Mouse (Mus musculus): Measurements from ENCODE around the gene Spi1.

The Spi1 gene

DNA sequence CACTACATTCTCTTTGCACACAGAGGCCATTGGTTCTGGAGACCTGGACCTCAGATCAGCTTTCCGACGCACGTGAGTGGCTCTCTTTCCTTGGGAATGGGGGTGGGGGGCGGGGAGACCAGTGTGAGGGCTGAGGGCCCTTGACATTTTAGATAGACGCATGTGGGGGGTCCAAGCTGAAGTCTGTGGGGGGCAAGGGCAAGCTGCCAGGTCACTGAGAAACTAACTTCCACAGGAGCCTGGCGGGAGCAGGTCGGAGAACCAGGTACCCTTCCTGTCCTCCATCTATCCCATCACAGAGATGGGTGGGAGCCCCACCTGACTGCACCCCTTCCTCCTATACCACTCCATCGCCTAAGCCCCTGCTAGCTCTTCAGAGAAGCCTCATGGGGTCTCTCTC lies 39.3 kb downstream of the Spi1 start:
- no peak for DNase-seq (ENCODE audit: low read depth, low spot score)

DNA sequence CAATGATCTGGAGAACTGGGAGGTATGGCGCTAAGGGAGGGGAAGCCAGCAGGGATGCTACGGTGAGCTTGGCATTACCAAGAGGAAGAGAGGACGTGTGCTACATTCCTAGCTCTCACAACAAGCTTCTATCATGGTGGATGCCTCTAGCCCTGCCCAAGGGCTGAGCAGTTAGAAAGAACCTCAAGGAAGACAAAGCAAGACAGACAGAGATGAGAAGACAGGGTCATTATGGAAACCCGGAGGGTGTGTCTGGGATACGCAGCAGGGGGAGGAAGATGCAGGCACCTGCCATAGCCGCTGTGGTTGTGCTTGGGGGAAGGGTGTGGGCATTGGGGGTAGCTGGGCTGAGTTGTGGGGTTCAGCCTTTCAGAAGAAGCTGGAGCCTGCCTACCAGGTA lies 41.3 kb downstream of the Spi1 start:
- peak; percentile 60 for DNase-seq (ENCODE audit: low read depth, low spot score)

DNA sequence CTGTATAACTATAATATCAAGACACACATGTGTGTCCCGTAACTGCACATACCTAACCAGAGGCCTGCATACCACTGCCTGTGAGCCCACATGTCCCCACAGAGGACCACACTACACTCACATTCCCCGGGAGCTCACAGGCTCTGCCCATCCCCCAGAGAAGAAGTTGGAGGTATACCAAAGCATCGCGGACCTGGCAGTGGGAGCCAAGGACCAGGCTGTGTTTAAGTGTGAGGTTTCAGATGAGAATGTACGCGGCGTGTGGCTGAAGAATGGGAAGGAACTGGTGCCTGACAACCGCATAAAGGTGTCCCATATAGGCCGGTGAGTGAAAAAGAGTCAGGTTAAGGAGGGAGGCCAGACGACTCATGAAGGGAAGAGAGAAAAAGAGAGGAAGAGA lies 42.9 kb downstream of the Spi1 start:
- no peak for DNase-seq (ENCODE audit: low read depth, low spot score)

DNA sequence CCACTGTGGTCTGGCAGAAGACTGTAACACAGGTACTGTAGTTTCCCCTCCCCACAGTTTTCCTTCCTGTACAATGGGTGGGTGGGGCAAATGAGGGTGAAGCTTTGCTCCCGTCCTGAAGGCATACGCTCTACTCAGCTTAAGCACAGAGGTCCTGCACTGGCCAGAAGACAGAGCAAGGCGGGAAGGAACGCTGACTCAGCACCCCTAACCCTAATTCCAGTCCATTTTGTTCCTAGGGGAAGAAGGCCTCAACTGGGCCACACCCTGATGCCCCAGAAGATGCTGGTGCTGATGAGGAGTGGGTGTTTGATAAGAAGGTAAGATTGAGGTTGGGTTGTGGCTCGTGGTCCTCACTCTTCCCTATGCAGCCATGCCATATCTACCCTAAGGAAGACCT lies 46.6 kb downstream of the Spi1 start:
- no peak for DNase-seq (ENCODE audit: low read depth, low spot score)

DNA sequence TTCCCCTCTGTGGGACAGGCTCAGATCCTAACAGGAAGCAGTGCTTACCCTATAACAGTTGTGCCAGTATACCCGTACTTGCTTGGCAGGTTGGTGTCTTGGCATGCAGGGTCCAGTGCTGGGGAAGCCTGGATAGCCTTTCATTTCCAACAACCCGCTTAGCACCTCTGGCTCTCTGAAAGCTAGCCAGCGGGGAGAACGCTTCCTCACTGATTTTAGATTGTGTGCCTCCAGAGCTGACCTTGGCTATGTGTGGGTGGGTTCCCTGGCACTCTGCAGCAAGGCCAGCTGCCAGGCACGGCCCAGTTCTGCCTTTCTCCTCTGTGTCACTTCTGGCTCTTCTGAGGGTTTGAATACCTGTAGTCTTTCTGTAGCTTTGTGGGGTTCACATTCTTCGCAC lies 47.9 kb downstream of the Spi1 start:
- no peak for DNase-seq (ENCODE audit: low read depth, low spot score)

DNA sequence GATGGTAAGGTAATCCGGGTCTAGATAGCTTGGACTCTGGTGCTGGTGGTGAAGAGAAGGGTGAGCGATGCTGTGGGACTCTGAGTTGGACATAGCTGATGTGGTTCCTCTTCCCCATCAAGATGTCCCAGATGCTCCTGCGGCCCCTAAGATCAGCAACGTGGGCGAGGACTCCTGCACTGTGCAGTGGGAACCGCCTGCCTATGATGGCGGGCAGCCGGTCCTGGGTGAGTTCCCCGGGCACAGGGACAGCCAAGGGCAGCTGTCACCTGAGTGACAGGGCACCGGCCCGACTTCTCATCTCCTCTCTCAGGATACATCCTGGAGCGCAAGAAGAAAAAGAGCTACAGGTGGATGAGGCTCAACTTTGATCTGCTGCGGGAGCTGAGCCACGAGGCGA lies 49.1 kb downstream of the Spi1 start:
- no peak for DNase-seq (ENCODE audit: low read depth, low spot score)

DNA sequence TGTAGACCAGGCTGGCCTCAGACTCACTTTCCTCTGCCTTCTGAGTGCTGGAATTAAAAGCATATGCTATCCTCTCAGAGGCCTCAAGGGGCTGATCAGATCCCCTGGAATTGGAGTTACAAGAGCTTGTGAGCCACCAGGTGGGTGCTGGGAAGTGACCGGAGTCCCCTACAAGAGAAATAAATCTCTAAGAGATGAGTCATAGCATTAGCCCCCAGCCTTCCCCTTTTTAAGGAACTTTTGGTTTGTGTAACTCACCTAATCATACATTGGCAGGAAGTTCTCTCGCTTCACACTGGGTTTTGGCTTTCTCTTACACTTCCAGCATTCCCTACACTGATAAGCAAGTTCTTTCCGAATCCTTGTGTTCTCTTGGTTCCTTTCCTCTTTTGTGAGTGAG lies 49.8 kb downstream of the Spi1 start:
- peak; percentile 23 for DNase-seq (ENCODE audit: low read depth, low spot score)

DNA sequence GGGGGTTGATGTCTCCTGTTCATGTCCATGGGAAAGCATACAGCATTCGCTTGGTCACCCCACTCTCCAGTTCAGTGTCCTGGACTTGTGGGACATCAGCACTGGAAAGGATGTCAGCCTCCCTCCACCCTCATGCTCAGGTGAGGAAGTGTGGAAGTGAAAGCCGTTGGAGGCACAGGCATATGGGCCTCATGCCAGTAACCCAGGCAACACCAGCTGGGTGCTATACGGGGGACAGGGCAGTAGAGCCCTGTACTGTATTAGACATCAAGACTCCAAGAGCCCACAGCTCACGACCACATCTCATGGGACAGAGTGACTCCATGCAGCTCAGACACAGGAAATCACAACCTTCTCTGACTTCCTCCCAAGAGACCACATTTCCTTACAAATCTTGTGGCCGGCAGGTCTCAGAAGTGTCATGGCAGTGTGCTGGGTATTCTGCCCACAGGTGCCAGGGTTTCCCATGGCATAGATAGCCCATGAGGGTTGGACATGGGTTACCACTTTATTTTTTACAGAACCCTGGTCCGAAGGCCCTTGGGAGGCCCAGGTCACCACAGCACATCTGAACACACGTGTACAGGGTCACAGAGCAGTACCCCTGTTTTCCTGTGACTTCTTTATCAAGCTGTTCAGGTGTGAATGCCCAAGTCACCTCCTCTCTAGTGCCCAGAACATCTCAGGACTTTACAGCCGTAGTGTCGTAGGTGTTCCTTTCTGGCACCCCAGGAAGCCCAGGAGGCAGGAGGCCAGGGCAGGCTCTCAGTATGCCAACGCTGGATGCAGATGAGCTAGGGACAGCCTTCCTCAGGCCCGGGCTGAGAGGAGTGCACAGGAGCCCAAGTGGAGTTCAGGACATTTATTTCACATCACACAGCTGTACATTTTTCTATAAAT lies 54.6 kb downstream of the Spi1 start:
- no peak for DNase-seq (ENCODE audit: low read depth, low spot score)

DNA sequence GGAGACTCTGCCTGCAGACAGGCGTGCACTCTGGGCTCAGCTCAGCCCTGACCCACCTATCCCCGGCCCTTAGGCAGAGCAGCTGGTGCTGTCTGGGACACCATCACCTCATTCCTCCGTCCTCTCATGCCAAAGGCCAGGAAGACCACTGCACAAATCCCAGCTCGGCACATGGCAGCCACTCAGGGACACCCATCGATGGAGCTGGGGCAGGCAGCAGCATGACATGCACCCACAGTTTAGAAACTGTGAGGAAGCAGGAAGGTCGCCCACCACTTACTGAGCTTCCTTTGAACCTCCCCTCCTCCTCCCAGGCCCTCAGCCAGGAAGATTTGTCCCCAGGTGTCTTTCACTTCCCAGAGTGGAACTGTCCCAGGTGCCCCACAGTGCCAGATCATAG lies 55.3 kb downstream of the Spi1 start:
- no peak for DNase-seq (ENCODE audit: low read depth, low spot score)

DNA sequence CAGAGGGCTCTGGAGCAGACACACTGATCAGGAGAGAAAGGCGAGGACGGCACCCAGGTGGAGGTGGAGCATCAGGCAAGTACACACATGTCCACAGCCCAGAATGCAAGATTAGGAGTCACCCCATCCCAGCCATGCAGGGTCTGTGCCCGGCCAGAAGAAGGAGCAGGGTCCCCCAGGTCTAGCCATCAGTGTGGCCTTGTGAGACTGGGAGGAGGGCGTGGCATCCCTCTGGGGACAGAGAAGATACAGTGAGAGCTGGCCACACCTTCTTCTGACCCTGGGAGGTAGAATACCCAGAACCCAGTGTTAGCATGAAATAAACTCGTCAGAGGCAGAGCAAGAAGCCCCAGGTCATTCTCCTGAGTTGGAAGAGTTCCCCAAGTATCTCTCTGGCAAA lies 57.1 kb downstream of the Spi1 start:
- DNase-seq (ENCODE audit: low read depth, low spot score), result peak; percentile 49

DNA sequence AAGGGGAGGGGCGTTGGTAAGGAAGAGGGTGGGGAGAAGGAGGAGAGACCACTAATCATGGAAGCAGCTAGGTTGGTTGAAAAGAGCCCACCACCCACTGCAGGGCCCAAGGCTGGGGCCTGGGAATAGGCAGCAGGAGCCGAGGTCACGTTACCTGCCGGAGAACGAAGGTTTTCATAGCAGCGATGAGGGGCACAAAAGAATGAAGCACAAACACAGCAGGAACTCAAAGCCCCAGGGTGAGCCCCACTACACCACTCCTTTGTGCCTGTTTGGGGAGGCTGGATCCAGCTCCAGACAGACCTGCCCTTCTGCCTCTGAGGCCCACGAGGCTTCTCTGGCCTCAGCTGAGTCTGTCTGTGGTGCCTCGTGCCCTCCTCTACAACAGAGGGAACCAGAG lies 57.6 kb downstream of the Spi1 start:
- DNase-seq (ENCODE audit: low read depth, low spot score), result peak; percentile 74

DNA sequence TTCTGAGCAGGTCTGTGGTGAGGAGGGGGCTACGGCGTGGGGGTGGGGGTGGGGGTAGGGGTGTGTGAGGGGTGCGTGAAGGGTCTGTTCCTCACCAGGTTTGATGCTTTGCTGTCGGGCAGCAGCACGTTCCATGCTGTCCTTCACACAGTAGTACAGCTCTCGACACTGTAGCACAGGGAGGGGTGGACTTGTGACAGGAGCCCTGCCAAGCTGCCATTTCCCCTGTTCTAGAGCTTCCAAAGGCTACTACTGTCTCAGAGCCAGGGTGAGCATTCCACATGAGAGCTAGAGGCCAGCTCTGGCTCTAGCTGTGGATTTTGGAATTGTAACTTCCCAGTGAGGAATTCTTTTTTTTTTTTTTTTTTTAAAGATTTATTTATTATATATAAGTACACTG lies 60.7 kb downstream of the Spi1 start:
- no peak for DNase-seq (ENCODE audit: low read depth, low spot score)

DNA sequence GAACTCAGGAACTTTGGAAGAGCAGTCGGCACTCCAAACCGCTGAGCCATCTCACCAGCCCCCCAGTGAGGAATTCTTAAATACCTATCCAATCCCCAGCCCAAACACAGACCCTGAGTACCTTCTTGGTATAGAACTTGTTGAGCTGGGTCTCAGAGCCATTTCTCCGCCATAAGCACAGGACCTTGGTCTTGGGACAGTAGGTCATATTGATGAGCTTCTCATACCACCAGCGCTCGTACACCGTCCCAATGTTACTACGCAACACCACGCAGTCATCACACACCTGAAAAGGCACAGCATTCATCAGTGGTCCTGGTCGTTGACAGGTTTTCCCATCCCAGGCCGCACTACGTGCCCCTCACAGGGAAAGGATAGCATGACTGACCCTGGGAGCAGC lies 61.2 kb downstream of the Spi1 start:
- no peak for DNase-seq (ENCODE audit: low read depth, low spot score)

DNA sequence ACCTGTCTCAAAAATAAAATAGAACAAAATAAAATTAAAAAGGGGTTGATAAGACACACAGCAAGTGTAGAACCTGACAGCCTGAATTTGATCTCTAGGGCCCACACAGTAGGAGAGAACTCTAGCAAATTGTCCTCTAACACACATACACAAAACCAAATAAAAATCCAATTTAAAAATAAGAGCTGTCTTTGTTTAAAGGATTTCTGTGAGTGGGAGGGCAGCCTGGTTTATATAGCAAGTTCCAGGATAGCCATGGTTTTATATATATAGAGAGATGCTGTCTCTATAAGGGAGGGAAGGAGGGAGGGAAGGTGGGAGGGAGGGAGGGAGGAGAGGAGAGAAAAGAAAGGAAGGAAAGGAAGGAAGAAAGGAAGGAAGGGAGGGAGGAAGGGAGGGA lies 65.9 kb downstream of the Spi1 start:
- DNase-seq (ENCODE audit: low read depth, low spot score), result no peak

DNA sequence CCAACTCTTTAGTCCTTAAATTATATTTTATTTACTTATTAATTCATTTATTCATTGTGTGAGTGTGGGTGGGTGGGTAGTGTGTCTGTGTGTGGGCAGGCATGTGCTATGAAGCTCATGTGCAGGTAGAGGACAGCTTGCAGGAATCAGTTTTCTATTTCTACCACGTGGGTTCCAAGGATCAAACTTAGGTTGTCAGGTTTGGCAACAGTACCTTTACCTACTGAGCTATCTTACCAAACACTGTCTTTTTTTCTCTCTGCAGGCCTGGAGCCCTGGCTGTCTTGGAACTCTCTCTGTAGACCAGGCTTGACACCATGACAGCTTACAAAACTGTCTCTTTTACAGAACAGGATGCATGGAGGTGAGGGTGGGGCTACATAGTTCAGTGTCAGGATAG lies 69.1 kb downstream of the Spi1 start:
- no peak for DNase-seq (ENCODE audit: low read depth, low spot score)

DNA sequence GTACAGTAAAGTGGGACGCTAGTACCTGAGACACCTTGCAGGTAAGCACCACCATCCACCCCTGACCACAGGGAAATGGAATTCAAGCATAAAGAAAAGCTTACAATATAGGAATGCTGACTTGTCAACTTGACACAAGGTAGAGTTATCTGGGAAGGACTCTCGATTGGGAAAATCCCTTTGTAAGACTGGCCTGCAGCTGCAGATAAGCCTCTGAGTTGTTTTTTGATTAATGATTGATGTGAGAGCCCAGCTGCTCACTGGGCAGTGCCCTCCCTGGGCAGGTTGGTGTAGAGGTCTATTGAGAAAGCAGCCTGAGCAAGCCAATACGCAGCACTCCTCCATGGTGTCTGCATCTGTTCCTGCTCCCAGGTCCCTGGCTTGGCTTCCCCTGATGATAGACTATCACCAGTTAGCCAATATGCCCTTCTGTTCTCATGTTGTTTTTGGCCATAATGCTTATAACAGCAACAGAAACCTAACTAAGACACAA lies 70.7 kb downstream of the Spi1 start:
- no peak for DNase-seq (ENCODE audit: low read depth, low spot score)

DNA sequence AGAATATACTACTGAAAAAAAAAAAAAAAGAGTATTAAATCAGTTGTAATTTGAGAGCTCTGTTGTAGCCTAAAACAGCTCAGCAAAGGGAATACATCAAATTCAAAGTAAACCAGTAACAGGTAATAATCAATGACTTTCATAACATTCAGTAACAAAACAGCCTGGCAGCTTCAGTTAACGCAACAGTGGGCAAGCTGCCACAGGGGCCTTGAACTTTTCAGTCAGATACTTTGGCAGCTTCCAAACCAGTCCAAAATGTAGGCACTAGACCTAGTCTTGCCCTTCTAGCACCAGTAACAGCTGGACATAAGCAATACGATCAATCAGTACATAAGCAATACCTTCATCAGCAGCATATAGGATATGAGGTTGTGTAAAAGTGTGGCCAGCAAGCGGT lies 71.9 kb downstream of the Spi1 start:
- DNase-seq (ENCODE audit: low read depth, low spot score), result no peak

DNA sequence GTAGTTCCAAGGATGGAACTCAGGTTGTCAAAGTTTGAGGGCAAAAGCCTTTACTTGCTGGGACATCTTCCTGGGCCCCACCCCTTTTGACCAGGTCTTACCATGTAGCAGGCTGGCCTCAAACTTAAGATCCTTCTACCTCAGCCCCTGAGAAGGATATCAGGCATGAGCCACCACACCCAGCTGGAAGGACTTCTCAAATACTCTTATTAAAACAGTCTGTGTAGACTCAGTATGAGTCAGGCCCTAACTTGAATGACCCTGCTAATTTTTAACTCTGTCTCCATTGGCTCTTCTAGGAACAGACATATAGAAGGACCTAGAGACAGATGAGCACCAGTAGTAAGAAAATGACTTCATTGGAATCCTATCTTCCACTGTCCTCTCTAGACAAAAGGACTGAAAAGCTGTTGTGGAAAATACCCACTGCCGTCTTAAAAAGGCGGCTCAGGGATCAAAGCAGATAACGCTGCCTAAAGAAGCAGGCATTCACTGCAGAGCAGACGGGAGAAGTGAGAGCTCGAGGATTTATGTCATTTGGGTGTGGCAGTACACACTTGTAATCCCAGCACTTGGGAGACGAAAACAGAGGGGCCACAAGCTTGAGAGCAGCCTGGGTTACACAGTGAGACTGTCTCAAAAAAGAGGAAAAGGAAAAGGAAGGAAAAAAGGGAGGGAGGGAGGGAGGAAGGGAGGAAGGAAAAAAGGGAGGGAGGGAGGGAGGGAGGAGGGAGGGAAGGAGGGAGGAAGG lies 75.0 kb downstream of the Spi1 start:
- no peak for DNase-seq (ENCODE audit: low read depth, low spot score)

DNA sequence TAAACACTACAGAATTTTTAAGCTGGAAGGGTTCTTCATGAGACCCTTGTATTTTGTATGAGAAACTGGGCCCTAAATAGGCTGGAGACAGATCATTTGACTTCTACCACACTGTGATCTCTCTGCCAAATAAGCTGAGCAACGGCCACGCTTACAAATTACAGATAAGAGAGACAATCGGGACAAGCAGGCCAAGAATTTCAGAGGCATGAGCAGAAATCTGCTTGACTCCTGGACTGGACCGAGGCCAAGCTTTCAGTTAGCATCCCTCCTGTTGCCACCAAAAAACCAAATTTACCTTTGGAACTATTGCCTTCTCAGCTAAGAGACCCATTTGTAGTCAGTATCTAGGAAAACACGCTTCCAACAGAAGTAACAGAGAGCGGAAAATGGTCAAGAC lies 78.4 kb downstream of the Spi1 start:
- no peak for DNase-seq (ENCODE audit: low read depth, low spot score)

DNA sequence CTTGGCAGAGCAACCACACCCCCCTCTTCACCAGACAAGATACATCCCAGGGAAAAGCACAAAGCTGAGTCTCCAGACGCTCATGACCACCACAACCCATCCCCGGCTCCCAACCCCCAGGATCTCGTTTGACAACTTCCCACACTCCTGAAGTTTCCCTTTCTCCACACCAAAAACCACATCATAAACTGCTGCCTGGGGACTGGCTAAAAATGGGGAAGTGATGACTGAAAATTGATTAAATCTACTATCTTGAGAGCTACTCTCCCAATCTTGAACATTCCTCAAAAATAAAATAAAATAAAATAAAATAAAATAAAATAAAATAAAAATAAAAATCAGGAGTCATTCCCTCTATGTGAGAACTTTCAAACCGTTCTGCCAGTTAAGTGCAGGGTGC lies 80.8 kb downstream of the Spi1 start:
- no peak for DNase-seq (ENCODE audit: low read depth, low spot score)

DNA sequence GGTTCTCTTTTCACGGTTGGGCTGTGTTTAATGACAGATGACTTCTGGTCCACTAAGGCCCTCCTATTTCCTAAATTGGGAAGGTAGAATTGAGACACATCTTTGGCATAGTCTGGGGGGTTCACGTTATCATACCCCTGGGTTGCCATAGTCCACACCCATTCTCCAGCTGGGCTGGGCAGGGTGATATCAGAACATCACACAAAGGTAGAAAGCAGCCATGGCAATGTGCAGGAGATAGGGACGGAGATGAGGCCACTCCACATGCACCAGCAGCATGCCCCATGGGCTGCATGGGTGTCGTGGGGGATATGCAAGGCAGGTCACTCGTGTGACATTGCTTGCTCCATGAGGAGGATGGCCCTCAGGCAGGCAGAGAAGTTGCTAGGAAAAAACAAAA lies 81.3 kb downstream of the Spi1 start:
- no peak for DNase-seq (ENCODE audit: low read depth, low spot score)

DNA sequence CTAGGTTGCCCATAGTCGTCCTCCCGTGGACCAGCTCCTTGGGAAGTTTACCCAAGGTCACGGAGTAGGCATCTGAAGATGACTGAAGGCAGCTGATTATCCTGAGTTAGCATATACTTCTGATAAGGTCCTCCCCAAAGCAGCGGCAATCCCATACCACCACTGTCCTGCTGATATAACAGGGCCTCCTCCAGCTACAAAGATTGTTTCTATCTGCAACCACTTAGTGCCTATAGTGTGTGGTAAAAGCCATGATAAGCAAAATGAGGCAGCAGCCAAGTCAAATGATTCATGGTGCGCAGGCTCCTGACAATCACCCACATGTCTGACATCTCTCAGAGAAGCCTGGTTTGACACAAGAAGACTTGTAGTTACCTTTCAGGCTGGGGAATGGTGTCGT lies 82.8 kb downstream of the Spi1 start:
- DNase-seq (ENCODE audit: low read depth, low spot score), result no peak

Measured in ZHBTc4 (cell line).